Mouse (Mus musculus) brain, adult 2 months (tissue): Measurements from ENCODE around the gene Arfgef3.

ENCODE experiments used
- DNase-seq: peaks from one replicate; pipeline ENCODE4 v3.0.0; 2011; ENCODE audit warnings: low read depth, low spot score

Arfgef3 gene

DNA sequence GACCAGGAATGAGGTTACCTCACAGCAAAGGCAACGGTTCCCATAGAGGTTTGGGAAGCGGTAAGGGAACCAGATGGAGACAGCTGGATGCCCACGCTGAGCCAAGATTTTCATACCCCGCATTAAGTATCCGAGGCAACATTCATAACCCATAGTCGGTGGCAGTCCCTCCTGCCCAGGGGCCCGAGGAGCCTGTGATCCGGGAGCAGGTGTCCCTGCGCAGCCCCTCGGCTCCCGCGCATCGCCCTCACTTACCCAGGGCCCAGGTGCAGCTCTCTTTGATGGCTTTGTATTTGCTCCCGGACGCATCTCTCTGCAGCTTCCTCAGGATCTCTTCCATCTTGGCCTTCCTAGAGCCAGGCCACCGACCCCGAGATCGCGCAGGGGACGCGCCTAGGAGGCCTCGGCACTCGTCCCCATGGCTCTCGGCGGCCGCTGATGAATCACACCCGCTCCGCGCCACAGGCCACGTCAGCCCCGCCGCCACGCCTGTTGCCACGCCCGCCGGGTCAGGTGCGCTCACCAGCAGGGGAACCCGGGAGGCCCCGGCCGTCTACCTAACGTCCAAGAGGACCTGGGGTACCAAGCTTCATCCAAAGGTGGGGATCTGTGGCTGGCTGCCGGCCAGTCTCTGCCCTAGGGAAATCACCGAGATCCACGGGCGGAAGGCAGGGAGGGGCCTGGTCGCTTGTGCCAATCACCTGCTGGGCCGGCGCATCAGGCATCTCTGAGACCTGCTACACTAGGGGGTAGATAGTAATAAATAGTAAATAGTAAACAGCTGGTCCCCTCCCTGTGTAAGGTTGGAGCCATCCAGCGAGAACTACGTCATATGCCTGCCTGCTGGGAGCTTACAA lies at the start of gene Arfgef3:
Arfgef3 (minus strand) TSS at position 664 of the 857 bp plus-strand sequence.
- DNase-seq: peak; percentile 91

GRCm38 (mm10) chr10:18790063-18790462 lies 46.3 kb upstream of the Arfgef3 start:
- peak; percentile 67 for DNase-seq

GRCm38 (mm10) chr10:18788601-18789000 lies 44.9 kb upstream of the Arfgef3 start:
- no peak for DNase-seq

- no peak for DNase-seq
These were observed 42.9 kb upstream of the Arfgef3 start, which contains the start of gene Gm4922 for GRCm38 (mm10) chr10:18786693-18787092. TSS of gene Gm4922 (minus strand) at chr10:18786793.

DNA sequence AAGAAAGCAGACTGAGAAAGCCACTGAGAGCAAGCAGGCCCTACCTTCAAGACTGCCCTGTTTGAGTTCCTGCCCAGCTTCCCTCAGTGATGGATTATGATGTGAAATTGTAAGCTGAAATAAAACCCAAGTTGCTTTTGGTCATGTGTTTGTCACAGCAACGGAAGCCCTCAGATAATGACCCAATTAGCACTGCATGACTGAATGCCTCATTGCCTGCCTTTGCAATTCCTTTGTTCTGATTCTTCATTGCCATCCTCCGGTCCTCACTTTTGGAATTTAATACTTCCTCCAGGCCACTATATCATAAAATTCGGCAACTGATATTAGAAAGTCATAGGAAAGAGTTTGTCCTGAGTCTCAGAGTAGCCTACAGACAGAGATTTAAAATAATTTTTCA lies 33.8 kb upstream of the Arfgef3 start:
- DNase-seq: no peak

GRCm38 (mm10) chr10:18772537-18773179 lies 28.9 kb upstream of the Arfgef3 start:
- peak; percentile 22 for DNase-seq

GRCm38 (mm10) chr10:18769909-18770308 lies 26.2 kb upstream of the Arfgef3 start:
- no peak for DNase-seq

- no peak for DNase-seq
These were observed 16.5 kb upstream of the Arfgef3 start for GRCm38 (mm10) chr10:18760241-18760640.

DNA sequence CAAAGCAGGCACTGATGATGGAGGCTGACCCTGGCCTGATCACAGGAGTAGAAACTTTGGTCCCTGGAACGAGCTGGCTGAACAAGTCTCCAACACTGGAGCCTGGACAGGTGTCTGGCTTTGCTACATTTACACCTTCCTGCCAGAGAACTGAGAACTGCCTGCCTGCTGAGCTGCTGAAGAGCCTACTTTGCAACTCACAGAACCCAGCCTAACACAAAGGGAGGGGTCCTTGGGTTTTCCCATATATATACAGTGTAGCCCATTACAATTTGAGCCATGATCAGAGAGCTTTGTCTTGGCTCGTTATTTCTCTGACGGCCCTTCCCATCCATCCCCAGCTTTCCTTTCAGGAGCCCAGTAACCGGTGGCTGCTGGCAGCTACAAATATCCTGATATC lies 6.3 kb upstream of the Arfgef3 start:
- no peak for DNase-seq

DNA sequence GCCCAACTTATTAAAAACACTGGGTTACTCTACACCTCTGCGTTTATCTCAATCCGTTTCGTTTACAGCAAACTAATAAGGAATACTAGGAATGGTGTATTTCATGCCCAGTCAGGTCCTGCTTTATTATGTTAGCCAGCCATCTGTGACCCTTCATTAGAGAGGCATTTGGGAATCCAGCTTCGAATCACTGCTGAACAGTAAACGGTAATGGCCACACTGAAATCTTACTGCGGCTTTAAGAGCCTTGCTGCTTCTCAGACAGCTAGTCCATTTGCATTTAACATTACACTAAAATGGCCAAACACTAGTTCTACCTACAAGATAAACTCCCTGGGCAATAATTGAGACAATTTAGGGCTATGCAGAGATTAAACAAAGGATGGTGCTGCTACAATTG lies 1.7 kb downstream of the Arfgef3 start:
- peak; percentile 64 for DNase-seq

GRCm38 (mm10) chr10:18741024-18741423 lies 2.7 kb downstream of the Arfgef3 start:
- DNase-seq: peak; percentile 33

DNA sequence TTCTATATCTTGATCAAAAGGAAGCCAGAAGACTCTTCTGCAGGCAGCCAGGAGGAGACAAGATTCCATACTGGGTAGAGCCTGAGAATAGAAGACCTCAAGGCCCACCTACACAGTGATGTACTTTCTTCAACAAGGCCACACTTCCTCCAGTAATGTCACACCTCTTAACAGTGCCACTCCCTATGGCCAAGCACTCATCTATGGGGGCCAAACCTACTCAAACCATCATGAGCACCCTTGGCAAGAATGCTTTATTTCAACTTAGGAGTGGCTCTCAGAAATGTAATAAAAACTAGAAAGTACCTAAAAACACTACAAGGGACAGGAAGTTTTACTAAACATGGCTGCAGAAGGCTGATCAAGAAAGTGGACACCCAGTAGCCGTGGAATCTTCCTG lies 15.2 kb downstream of the Arfgef3 start:
- DNase-seq: no peak

DNA sequence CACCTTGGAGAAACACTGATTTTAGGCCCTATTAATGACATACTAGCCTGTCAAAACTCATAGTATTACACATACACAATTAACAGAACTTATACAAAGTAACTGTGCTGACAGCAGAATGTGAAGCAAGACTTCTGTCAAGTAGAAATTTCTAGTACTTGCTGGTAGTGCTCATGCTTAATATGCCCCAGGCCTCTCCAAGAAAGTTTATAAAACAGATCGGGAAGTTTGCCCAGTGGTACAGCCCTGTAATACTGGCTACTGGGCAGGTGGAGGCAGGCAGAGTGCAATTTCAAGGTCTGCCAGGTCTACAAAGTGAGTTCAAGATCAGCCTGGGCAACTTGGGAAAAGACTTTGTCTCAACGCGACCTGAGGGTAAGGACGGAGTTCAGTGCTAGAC lies 32.3 kb downstream of the Arfgef3 start:
- no peak for DNase-seq

- DNase-seq: peak; percentile 91
These were observed 32.8 kb downstream of the Arfgef3 start for GRCm38 (mm10) chr10:18710949-18711348.

DNA sequence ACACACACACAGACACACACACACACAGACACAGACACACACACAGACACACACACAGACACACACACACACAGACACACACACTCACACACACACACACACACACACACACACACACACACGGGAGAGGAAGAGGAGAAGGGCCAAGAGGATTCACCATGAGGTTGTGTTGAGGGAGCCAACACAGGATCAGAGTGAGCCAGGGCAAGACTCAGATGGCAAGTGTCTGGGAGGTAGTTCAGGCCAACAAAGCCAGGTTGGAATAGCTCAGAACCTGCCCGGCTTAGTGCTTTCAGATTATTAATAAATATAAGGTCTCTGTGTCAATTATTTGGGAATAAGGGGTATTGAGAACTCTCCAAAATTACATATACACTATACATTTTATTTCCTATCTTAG lies 33.9 kb downstream of the Arfgef3 start:
- DNase-seq: peak; percentile 43

- peak; percentile 77 for DNase-seq
These were observed 35.1 kb downstream of the Arfgef3 start for GRCm38 (mm10) chr10:18708641-18709040.

- no peak for DNase-seq
These were observed 39.2 kb downstream of the Arfgef3 start for GRCm38 (mm10) chr10:18704393-18705120.

DNA sequence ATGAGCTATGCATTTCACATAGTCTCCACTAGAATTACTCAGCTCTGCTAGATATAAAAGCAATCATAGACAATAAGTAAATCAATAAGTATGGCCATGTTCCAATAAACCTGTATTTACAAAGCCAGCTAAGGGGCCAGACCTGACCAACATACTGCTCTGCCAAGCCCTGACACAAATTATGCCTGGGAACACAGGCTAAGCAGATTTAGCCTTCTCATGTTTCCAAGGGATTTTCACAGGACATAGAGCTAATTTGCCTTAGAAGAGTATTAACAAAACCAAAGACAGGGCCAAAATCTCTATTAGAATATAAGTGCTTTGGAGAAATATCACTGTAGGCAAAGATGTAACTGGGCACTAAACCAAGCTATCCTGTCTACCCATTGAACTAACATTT lies 42.2 kb downstream of the Arfgef3 start:
- no peak for DNase-seq

GRCm38 (mm10) chr10:18700117-18700516 lies 43.6 kb downstream of the Arfgef3 start:
- peak; percentile 81 for DNase-seq

GRCm38 (mm10) chr10:18699151-18699550 lies 44.6 kb downstream of the Arfgef3 start:
- no peak for DNase-seq

GRCm38 (mm10) chr10:18696461-18696860 lies 47.3 kb downstream of the Arfgef3 start:
- peak; percentile 51 for DNase-seq

DNA sequence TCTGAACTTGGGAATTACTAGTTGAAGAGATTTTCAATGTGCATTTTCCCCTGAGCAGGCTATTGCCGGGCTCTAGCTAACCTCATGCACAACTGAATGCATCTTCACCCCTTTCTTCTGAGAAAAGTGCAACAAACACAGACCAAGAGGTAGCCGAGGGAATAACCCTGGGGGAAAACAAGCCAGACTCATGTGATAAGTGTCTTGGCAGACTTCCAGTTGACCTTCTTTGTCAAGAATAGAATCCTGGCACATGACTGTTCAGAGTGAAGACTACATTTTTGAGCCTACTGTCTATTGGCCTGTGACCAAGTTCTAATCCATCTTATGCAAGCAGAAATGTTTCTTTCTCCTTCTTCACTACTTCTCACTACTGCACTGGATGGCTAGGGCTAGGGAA lies 55.5 kb downstream of the Arfgef3 start:
- DNase-seq: peak; percentile 76
